Mouse (Mus musculus): ENCODE measurements around the gene Zfand2a. TPM values are rescaled to one million over a fixed set of nuclear protein-coding genes. Genes with fewer than 3 reads are reported as not detected.

The Zfand2a gene
- polyA plus RNA-seq, 1 experiment: 12.4 TPM

GRCm38 (mm10) chr5:139506207-139506606 is 21.9 kb upstream of the Zfand2a start:
- WGBS: 21% methylated on average over 5 of the region's 5 CpGs
- DNase-seq: no peak
- Histone ChIP-seq H3K36me3 (ENCODE audit: control insufficient read depth, insufficient read depth, low read length) (no peaks in the 10 kb centered on the region), H3K27ac (ENCODE audit: insufficient read depth, low read depth, low read length) (no peak overlapping the region), H3K4me3 (ENCODE audit: insufficient read depth, low read depth, low read length) (no peak overlapping the region), H3K27me3 (replicated peaks; ENCODE audit: control insufficient read depth, insufficient read depth, low read length) (no peaks in the 10 kb centered on the region), H3K4me1 (ENCODE audit: control insufficient read depth, insufficient read depth, low read length) (no peaks in the 10 kb centered on the region)
- TF ChIP-seq POLR2A (IDR thresholded peaks at IDR 0.05; ENCODE audit: low read depth, low read length) (no peak), CTCF (conservative IDR thresholded peaks at IDR 0.05; ENCODE audit: insufficient read depth, insufficient read length, low read depth, low read length) (no peak)

GRCm38 (mm10) chr5:139505073-139505606 is 20.8 kb upstream of the Zfand2a start:
- Histone ChIP-seq H3K36me3 (ENCODE audit: control insufficient read depth, insufficient read depth, low read length) (no peaks in the 10 kb centered on the region), H3K4me3 (ENCODE audit: insufficient read depth, low read depth, low read length) (no peak overlapping the region), H3K27me3 (replicated peaks; ENCODE audit: control insufficient read depth, insufficient read depth, low read length) (no peaks in the 10 kb centered on the region), H3K4me1 (ENCODE audit: control insufficient read depth, insufficient read depth, low read length) (no peaks in the 10 kb centered on the region), H3K27ac (ENCODE audit: insufficient read depth, low read depth, low read length) (no peak overlapping the region)
- DNase-seq: peak; percentile 82
- TF ChIP-seq CTCF (conservative IDR thresholded peaks at IDR 0.05; ENCODE audit: insufficient read depth, insufficient read length, low read depth, low read length) (peak; percentile 84), POLR2A (IDR thresholded peaks at IDR 0.05; ENCODE audit: low read depth, low read length) (no peak)
- WGBS: 4% methylated on average over 14 of the region's 14 CpGs

GRCm38 (mm10) chr5:139502281-139502680 is 17.9 kb upstream of the Zfand2a start:
- WGBS: 62% methylated on average over 14 of the region's 14 CpGs
- DNase-seq: no peak

GRCm38 (mm10) chr5:139498791-139499190 is 14.4 kb upstream of the Zfand2a start:
- H3K27me3 ChIP-seq (replicated peaks; ENCODE audit: control insufficient read depth, insufficient read depth, low read length): no peaks in the 10 kb centered on the region
- TF ChIP-seq POLR2A (IDR thresholded peaks at IDR 0.05; ENCODE audit: low read depth, low read length) (no peak), CTCF (conservative IDR thresholded peaks at IDR 0.05; ENCODE audit: insufficient read depth, insufficient read length, low read depth, low read length) (no peak)
- peak; percentile 74 for DNase-seq

More at GRCm38 (mm10) chr5:139502281-139502680, 17.9 kb upstream of the Zfand2a start:
- TF ChIP-seq CTCF (conservative IDR thresholded peaks at IDR 0.05; ENCODE audit: insufficient read depth, insufficient read length, low read depth, low read length) (no peak), POLR2A (IDR thresholded peaks at IDR 0.05; ENCODE audit: low read depth, low read length) (no peak)
- no peak overlapping the region for H3K27ac ChIP-seq (ENCODE audit: insufficient read depth, low read depth, low read length)
- H3K4me1 ChIP-seq (ENCODE audit: control insufficient read depth, insufficient read depth, low read length): no peaks in the 10 kb centered on the region
- H3K27me3 ChIP-seq (replicated peaks; ENCODE audit: control insufficient read depth, insufficient read depth, low read length): no peaks in the 10 kb centered on the region
- H3K4me3 ChIP-seq (ENCODE audit: insufficient read depth, low read depth, low read length): no peak overlapping the region
- H3K36me3 ChIP-seq (ENCODE audit: control insufficient read depth, insufficient read depth, low read length): no peaks in the 10 kb centered on the region

GRCm38 (mm10) chr5:139496939-139497338 is 12.6 kb upstream of the Zfand2a start:
- Histone ChIP-seq H3K27ac (ENCODE audit: insufficient read depth, low read depth, low read length) (no peak overlapping the region), H3K4me1 (ENCODE audit: control insufficient read depth, insufficient read depth, low read length) (no peaks in the 10 kb centered on the region), H3K27me3 (replicated peaks; ENCODE audit: control insufficient read depth, insufficient read depth, low read length) (no peaks in the 10 kb centered on the region), H3K36me3 (ENCODE audit: control insufficient read depth, insufficient read depth, low read length) (no peaks in the 10 kb centered on the region), H3K4me3 (ENCODE audit: insufficient read depth, low read depth, low read length) (no peak overlapping the region)
- no peak for DNase-seq
- WGBS: 63% methylated on average over 5 of the region's 5 CpGs
- TF ChIP-seq CTCF (conservative IDR thresholded peaks at IDR 0.05; ENCODE audit: insufficient read depth, insufficient read length, low read depth, low read length) (no peak), POLR2A (IDR thresholded peaks at IDR 0.05; ENCODE audit: low read depth, low read length) (no peak)

More at GRCm38 (mm10) chr5:139498791-139499190, 14.4 kb upstream of the Zfand2a start:
- no peaks in the 10 kb centered on the region for H3K4me1 ChIP-seq (ENCODE audit: control insufficient read depth, insufficient read depth, low read length)
- 25% methylated on average over 5 of the region's 5 CpGs for WGBS
- no peaks in the 10 kb centered on the region for H3K36me3 ChIP-seq (ENCODE audit: control insufficient read depth, insufficient read depth, low read length)
- no peak overlapping the region for H3K4me3 ChIP-seq (ENCODE audit: insufficient read depth, low read depth, low read length)
- no peak overlapping the region for H3K27ac ChIP-seq (ENCODE audit: insufficient read depth, low read depth, low read length)

GRCm38 (mm10) chr5:139495019-139495669 is 10.8 kb upstream of the Zfand2a start:
- TF ChIP-seq POLR2A (IDR thresholded peaks at IDR 0.05; ENCODE audit: low read depth, low read length) (no peak), CTCF (conservative IDR thresholded peaks at IDR 0.05; ENCODE audit: insufficient read depth, insufficient read length, low read depth, low read length) (no peak)
- no peak overlapping the region for H3K4me3 ChIP-seq (ENCODE audit: insufficient read depth, low read depth, low read length)
- no peaks in the 10 kb centered on the region for H3K27me3 ChIP-seq (replicated peaks; ENCODE audit: control insufficient read depth, insufficient read depth, low read length)
- DNase-seq: peak; percentile 34
- WGBS: 10% methylated on average over 22 of the region's 22 CpGs
- H3K36me3 ChIP-seq (ENCODE audit: control insufficient read depth, insufficient read depth, low read length): no peaks in the 10 kb centered on the region
- no peaks in the 10 kb centered on the region for H3K4me1 ChIP-seq (ENCODE audit: control insufficient read depth, insufficient read depth, low read length)
- H3K27ac ChIP-seq (ENCODE audit: insufficient read depth, low read depth, low read length): no peak overlapping the region

GRCm38 (mm10) chr5:139493690-139494089 is 9.3 kb upstream of the Zfand2a start:
- H3K27ac ChIP-seq (ENCODE audit: insufficient read depth, low read depth, low read length): no peak overlapping the region

More at GRCm38 (mm10) chr5:139493690-139494089, 9.3 kb upstream of the Zfand2a start:
- Histone ChIP-seq H3K36me3 (ENCODE audit: control insufficient read depth, insufficient read depth, low read length) (no peaks in the 10 kb centered on the region), H3K27me3 (replicated peaks; ENCODE audit: control insufficient read depth, insufficient read depth, low read length) (no peaks in the 10 kb centered on the region), H3K4me3 (ENCODE audit: insufficient read depth, low read depth, low read length) (no peak overlapping the region), H3K4me1 (ENCODE audit: control insufficient read depth, insufficient read depth, low read length) (no peaks in the 10 kb centered on the region)
- TF ChIP-seq POLR2A (IDR thresholded peaks at IDR 0.05; ENCODE audit: low read depth, low read length) (no peak), CTCF (conservative IDR thresholded peaks at IDR 0.05; ENCODE audit: insufficient read depth, insufficient read length, low read depth, low read length) (no peak)
- WGBS: 54% methylated on average over 5 of the region's 5 CpGs
- DNase-seq: no peak
